Mouse (Mus musculus) CH12.LX (cell line): ENCODE data around the gene Kcnk6.

Source experiments
- CHD1 ChIP-seq: IDR thresholded peaks from 2 replicates; pipeline ENCODE4 v1.6.1; 2012; ENCODE audit warnings: low read depth, low read length, improper control_type of control experiment, inconsistent platforms
- CHD2 ChIP-seq: IDR thresholded peaks from 2 replicates; pipeline ENCODE4 v1.6.1; 2011; ENCODE audit warnings: low read length, improper control_type of control experiment
- CTCF ChIP-seq, 2 experiments: IDR thresholded peaks in 1 of 2; conservative IDR thresholded peaks in 1 of 2; 2 replicates each; pipeline ENCODE4 v1.5.1; 2011 to 2012; ENCODE audit warnings: low read depth in 2 of 2, low read length in 2 of 2, improper control_type of control experiment in 1 of 2, inconsistent platforms in 1 of 2, mild to moderate bottlenecking in 1 of 2, moderate library complexity in 1 of 2
- E2F4 ChIP-seq: IDR thresholded peaks from 2 replicates; pipeline ENCODE4 v1.6.1; 2011; ENCODE audit warnings: low read depth, low read length, improper control_type of control experiment; ENCODE audit not compliant: insufficient replicate concordance
- KAT2A ChIP-seq: IDR thresholded peaks from 2 replicates; pipeline ENCODE4 v1.6.1; 2012; ENCODE audit warnings: low read length, improper control_type of control experiment, inconsistent platforms; ENCODE audit not compliant: insufficient replicate concordance
- MAX ChIP-seq: IDR thresholded peaks from 2 replicates; pipeline ENCODE4 v1.6.1; 2011; ENCODE audit warnings: low read length, improper control_type of control experiment
- MYC ChIP-seq: IDR thresholded peaks from 2 replicates; pipeline ENCODE4 v1.6.1; 2011; ENCODE audit warnings: low read depth, mild to moderate bottlenecking, improper control_type of control experiment, low read length
- SIN3A ChIP-seq: IDR thresholded peaks from 2 replicates; pipeline ENCODE4 v1.6.1; 2012; ENCODE audit warnings: low read length, improper control_type of control experiment, inconsistent platforms
- SMC3 ChIP-seq: IDR thresholded peaks from 2 replicates; pipeline ENCODE4 v1.6.1; 2011; ENCODE audit warnings: low read depth, low read length, improper control_type of control experiment
- ZC3H11A ChIP-seq: IDR thresholded peaks from 2 replicates; pipeline ENCODE4 v1.6.1; 2012; ENCODE audit warnings: low read depth, mild to moderate bottlenecking, inconsistent platforms, low read length, improper control_type of control experiment
- ZKSCAN1 ChIP-seq: IDR thresholded peaks from 2 replicates; pipeline ENCODE4 v1.6.1; 2012; ENCODE audit warnings: low read depth, inconsistent platforms, low read length, improper control_type of control experiment, borderline replicate concordance

- TF ChIP-seq CTCF (conservative IDR thresholded peaks at IDR 0.05 in 1 of 2, IDR thresholded peaks at IDR 0.05 in 1 of 2; ENCODE audit: low read depth in 2 of 2, low read length in 2 of 2) (no peak), SIN3A (no peak), ZC3H11A (no peak), SMC3 (no peak), KAT2A (no peak), MYC (no peak), ZKSCAN1 (no peak), MAX (no peak), E2F4 (no peak), CHD1 (no peak), CHD2 (no peak)
Observed at GRCm38 (mm10) chr7:29224756-29225394, 7.4 kb downstream of the Kcnk6 start.
